Mouse (Mus musculus): ENCODE measurements at regions not wholly inside any gene's neighbourhood (a gene's known extent, or its start where the extent isn't known, plus 50 kb on each side); places are given as distances from the start of the nearest gene placed in this dataset.

- TF ChIP-seq CTCF (conservative IDR thresholded peaks at IDR 0.05; ENCODE audit: insufficient read depth, insufficient read length, low read depth, low read length) (no peak), POLR2A (IDR thresholded peaks at IDR 0.05; ENCODE audit: low read depth, low read length) (no peak)
These were observed 162.1 kb downstream of the Brinp2 start for GRCm38 (mm10) chr1:158193968-158194565.

Measured in kidney, adult 2 months (tissue).